Mouse (Mus musculus) heart, adult 9 months (tissue): ENCODE data around the gene Trim71.

Experiments
- DNase-seq, 2 experiments: peaks; one replicate each; pipeline ENCODE4 v3.0.0; 2022; ENCODE audit warnings: low spot score in 2 of 2

Trim71 gene

GRCm38 (mm10) chr9:114557086-114557485 lies 7.1 kb downstream of the Trim71 start:
- DNase-seq, result no peak

- DNase-seq, result no peak
Measured at GRCm38 (mm10) chr9:114556276-114556855, 7.8 kb downstream of the Trim71 start.

- no peak for DNase-seq
Measured at GRCm38 (mm10) chr9:114554355-114554979, 9.7 kb downstream of the Trim71 start.

- no peak for DNase-seq
Measured at GRCm38 (mm10) chr9:114553828-114554227, 10.3 kb downstream of the Trim71 start.

GRCm38 (mm10) chr9:114550033-114550432 lies 14.1 kb downstream of the Trim71 start:
- DNase-seq, result no peak

GRCm38 (mm10) chr9:114549117-114549516 lies 15.1 kb downstream of the Trim71 start:
- no peak for DNase-seq

GRCm38 (mm10) chr9:114548496-114548895 lies 15.7 kb downstream of the Trim71 start:
- no peak for DNase-seq

GRCm38 (mm10) chr9:114547643-114548077 lies 16.5 kb downstream of the Trim71 start:
- DNase-seq, result no peak

GRCm38 (mm10) chr9:114546765-114547164 lies 17.4 kb downstream of the Trim71 start:
- no peak for DNase-seq

GRCm38 (mm10) chr9:114544754-114545393 lies 19.3 kb downstream of the Trim71 start:
- no peak for DNase-seq

GRCm38 (mm10) chr9:114543882-114544753 lies 20.1 kb downstream of the Trim71 start:
- DNase-seq, result no peak

- DNase-seq, result peak; percentile 41 to 53
Measured at GRCm38 (mm10) chr9:114541279-114541741, 22.9 kb downstream of the Trim71 start.

- DNase-seq, result peak in 1 of 2 experiments; percentile 19
Measured at GRCm38 (mm10) chr9:114538996-114539563, 25.1 kb downstream of the Trim71 start.

GRCm38 (mm10) chr9:114536628-114537027 lies 27.5 kb downstream of the Trim71 start:
- no peak for DNase-seq

- no peak for DNase-seq
Measured at GRCm38 (mm10) chr9:114534747-114535517, 29.2 kb downstream of the Trim71 start.

GRCm38 (mm10) chr9:114533848-114534247 lies 30.3 kb downstream of the Trim71 start:
- DNase-seq, result no peak

GRCm38 (mm10) chr9:114531276-114531675 lies 32.9 kb downstream of the Trim71 start:
- no peak for DNase-seq

- peak in 1 of 2 experiments; percentile 11 for DNase-seq
Measured at GRCm38 (mm10) chr9:114528680-114529048, 35.5 kb downstream of the Trim71 start.

GRCm38 (mm10) chr9:114527992-114528679 lies 36.0 kb downstream of the Trim71 start:
- peak; percentile 11 to 15 for DNase-seq

- peak; percentile 45 to 71 for DNase-seq
Measured at GRCm38 (mm10) chr9:114527085-114527484, 37.1 kb downstream of the Trim71 start.
